Mouse (Mus musculus): ENCODE results near the gene Prss45.

Gene Prss45

DNA sequence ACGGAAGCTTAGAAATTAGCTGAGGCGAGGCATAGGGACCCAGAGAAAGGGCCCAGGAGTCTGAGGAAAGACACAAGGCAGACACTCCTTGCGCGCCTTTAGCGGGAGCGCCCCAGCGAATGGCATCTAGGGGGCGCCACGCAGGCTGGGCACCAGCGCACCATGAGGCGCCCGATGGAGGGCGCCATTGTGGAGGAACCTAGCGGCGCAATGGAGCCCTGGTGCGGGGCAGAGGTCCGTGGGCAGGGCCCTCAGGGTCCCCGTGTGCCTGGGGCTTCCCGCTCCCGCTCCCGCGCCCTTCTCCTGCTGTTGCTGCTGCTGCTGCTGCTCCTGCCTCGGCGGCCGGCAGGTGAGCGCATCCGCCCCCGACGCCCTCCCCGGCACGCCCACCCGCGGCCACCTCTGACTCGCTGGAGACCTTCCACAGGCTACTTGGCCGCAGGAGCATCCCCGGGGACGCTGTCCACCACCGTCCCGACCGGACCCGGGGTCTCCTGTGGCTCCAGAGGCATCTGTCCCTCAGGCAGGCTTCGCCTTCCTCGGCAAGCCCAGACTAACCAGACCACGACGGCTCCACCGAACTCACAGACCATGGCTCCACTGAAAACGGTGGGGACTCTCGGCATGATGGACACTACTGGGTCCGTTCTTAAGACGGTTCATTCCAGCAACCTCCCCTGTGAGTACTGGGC, 23.5 kb downstream of the Prss45 start, which contains the start of gene Prss50:
Gene Prss50, plus strand, starts transcription at position 187 of the 692 bp plus-strand sequence.
- in situ Hi-C loops (cut with MseI, MboI): no loop called here

DNA sequence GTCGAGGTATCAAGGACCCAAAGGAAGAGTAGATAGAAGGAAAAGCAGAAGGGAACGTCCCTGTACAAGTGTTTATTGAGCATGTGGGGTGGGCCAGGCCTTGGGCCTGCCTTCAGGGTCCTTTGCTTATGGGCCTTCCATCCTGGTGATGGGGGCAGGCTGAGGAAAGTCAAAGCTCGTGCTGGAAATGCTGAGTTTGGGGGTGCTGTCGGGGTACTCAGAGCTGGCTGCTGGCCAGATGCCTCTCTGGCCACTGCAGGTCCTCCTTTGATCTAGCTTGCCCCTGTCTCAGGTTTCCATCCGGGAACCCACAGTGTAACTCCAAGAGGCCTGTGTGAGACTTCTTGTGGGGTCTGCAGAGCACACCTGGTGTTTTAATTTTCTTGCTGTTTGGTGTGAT, 24.1 kb downstream of the Prss45 start:
- in situ Hi-C loops (cut with MseI, MboI): no loop called here

DNA sequence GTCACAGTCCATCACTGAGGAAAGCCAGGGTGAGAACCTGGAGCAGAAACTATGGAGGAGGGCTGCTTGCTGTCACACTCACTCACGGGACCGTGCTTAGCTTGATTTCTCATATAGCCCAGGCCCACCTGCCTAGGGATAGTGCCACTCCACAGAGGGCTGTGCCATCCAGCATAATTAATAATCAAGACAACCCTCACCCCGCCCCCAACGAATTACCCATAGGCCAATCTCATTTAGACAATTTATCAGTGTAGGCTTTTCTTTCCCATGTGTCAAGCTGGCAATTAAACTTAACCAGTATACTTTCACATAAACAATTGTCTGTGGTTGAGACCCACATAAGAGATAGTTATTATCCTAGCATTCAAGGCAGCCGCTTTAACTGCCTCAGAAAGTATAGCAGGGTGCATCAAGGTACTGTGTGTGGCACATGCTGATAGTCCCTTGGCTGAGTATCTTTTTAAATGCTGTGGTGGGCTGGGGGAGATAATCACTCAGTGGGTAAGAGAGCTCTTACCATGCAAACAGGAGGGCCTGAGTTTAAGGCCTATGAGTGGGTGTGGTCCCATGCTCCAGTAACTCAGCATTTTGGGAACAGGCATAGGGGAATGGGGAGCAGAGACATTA, 24.7 kb downstream of the Prss45 start:
- in situ Hi-C loops (cut with MseI, MboI): no loop called here

DNA sequence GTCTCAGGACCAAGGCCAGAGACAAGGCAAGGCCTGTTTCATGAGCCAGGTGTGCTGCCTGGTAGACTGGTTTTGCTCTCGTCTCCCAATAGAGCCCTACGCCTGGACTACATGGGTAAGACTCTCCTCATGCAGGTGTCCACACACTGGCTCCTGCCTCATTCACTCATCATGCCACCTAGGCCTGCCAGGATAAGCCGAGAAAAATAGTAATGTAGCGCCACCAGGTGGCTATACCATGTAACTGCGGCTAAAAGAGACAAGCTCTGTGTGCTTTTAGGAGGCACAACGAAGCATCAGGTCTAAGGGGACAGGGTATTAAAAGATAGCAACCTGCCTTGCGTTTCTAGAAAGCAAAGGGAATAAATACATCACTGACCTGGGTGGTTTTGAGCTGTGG, 36.6 kb downstream of the Prss45 start:
- in situ Hi-C loops (cut with MseI, MboI): loop anchor here (5.0 to 10.0 kb wide), 3 partner anchors 79 to 146 kb away; no protein-coding TSS in a partner anchor

DNA sequence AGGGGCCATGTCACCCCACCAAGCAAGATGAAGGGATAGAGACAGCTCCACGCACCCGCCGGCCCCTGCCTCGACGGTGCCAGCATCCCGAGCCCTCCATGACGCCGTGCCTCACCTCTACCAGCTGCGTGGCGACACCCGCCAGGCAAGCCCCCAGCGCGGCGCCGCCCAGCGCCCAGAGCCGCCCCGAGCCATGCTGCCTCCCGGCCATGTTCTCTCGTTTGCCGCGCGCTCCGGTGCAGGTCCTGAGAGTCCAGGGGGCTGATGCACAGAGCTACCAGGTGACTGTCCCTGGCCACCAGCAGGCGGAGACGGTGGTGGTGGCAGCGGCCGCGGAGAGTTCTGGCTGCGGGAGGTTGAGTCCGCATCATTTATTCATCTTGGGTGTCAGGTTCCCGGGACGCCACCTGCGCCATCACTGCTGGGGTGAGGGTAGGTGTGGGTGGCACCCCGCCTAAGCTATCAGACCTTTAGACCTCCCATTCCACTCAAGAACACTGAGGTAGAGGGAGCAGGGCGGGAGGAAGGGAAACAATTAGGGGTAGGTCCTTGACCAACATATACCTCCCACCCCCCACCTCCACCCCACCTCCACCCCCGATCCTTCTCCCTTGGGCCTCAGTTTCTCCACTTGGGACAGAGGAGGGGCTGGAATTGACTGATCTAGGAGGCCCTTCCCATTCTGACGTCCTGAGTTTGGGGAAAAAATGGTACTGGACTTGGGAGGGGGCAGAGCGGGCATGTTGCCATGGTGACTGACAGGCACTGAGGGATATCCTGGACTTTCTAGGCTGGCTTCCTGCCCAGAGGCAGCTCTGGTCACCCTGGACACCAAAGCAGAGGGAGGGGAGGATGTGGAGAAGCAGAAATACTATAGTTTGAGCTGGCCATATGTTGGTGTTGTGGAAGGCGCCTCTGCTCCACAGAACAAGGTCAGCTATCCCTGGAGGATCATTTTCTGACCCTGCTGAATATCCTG, 39.6 kb downstream of the Prss45 start:
- in situ Hi-C loops (cut with MseI, MboI): loop anchor here (5.0 to 10.0 kb wide), 3 partner anchors 82 to 149 kb away; no protein-coding TSS in a partner anchor

DNA sequence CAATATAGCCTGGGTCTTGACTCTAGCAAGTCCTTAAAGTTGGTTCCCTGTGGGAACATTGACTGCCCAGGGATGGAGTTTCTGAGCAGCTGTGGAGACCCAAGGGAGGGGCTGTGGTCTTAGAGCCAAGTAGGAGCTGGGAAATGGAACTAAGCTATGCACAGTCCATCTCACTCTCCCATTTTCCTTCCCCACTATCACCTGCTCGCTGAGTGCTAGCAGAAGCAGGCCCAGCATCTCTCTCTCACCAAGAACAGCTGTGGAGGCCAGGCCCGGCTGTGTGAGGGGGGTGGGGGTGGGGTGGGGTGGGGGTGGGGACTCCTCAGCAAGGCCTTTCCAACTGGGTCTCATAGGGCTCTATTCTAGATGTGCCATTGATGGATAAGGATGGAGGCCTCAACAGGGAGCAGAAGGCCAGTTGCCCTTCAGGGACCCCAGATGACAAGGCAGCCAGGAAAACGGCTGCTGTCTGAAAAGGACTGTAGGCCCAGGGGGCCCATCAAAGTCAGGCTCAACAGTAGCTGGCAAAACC, 40.3 kb downstream of the Prss45 start:
- in situ Hi-C loops (cut with MseI, MboI): loop anchor here (5.0 to 10.0 kb wide), 3 partner anchors 82 to 150 kb away; no protein-coding TSS in a partner anchor

DNA sequence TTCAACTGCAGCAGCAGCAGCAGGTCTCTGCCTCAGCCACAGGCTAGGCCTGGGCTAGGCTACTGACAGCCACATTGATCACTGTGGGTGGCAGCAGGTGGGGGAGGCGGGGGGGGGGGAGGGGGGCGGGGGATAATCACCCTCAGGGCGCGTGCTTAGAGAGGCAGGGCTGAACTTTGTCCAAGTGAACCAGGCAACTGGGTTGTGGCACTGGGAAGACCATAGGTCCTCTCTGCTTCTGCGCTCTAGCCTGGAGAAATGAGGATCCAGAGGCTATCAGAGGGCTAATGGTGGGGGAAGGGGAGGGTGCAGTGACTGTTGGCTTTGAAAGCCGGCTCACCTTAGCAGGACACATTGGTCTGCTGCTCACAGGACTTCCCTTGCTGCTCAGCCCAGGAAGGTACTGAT, 40.9 kb downstream of the Prss45 start:
- in situ Hi-C loops (cut with MseI, MboI): loop anchor here (10.0 kb wide), 2 partner anchors 90 to 150 kb away; no protein-coding TSS in a partner anchor

DNA sequence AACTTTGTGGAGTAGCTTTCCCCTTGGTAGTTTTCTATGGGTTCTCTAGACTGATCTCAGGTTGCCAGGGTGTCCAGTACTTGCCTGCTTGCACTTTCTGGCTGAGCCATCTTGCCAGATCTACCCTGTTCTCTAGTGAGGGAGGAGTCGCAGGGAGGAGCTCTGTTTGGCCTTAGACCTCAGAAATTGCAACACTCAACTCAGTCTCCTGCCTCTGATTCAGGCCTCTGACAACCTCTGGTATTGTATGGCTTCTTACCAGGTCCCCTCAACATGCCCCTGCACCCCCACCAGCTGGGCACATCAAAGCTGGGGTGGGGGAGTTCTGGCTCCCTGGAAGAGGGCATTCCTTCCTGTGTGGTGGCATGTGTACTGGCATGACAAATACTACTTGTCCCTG, 43.0 kb downstream of the Prss45 start:
- in situ Hi-C loops (cut with MseI, MboI): loop anchor here (10.0 kb wide), 2 partner anchors 93 to 153 kb away; no protein-coding TSS in a partner anchor

DNA sequence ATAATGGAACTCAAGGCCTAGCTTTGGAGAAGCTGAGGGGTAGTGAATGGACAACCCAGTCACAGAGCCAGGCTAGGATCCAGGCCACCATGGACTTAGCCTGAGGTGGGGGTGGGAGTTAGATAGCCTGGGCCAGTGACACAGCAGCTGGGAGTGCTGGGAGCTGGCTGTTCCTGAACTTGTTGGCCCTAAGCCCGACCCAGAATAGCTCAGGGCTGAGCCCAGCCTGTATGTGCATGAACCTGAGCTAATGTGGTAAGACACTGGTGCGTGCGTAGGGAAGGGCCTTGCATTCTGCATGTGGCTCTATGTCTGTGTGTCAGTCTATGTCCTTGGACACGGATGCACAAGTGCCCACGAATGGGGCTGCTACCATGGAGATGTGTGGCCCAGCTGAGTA, 43.5 kb downstream of the Prss45 start:
- in situ Hi-C loops (cut with MseI, MboI): loop anchor here (10.0 kb wide), 2 partner anchors 93 to 153 kb away; no protein-coding TSS in a partner anchor

DNA sequence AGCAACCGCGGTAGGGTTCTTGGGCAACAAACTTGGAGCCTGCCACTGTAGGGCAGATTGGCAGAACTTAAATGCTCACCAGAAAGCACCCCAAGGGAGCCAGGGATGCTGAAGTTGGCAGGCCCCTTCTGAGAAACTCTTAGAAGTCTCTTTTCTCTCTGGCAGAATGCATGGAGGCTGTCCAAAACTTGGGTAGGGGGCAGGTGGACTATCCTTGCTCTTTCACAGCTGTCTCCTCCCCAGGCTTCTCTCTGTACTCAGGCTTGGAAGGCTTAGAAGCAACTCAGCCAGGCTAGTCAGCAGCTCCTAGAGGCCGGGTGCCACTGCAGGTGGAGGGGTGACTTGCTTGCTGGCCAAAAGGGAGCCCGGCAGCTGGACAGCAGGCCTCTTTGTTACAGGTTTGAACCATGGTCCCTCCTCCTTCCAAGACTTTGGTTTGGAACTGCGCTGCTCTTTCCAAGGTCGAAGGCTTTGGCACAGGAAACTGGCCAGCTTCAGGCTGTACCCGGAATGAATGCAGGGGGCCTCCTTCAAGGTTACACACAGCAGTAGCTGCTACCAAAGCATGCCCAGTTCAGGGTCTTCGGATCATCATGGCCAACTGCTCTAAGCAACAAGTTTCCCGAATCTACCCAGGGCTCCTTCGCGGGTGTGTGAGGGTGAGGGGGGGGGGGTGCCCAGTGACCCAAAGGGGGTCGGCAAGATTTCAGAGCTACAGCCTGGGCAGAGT, 45.0 kb downstream of the Prss45 start, which contains the start of gene Als2cl:
Gene Als2cl, plus strand, starts transcription at position 680 of the 730 bp plus-strand sequence.
- in situ Hi-C loops (cut with MseI, MboI): loop anchor here (10.0 kb wide), 2 partner anchors 95 to 155 kb away; no protein-coding TSS in a partner anchor

DNA sequence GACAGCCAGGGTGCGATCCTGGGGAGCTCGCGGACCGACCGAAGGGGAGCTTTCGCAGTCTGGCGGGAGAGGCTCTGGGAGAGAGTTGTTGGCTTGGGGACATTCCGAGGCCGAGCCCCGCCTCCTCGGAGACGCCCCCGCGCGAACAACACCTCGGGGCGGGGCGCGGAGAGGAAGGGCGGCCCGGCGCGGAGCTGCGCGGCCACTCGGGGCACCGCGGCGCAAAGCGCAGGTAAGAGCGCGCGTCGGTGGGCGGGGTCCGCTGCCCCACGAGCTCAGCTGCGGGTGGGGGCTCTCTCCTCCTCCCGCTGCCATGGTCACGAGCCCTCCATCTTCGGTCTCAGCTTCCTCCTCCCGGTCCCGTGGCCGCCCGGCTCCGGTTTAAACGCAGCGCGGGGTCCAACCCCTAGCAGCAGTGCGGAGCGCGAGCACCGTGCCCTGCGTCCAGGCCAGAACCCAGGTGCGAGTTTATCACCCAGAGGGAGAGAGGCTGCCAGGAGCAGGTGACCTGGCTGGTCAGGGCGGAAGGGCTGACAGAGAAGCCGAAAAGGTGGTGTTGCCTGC, 45.7 kb downstream of the Prss45 start, which contains the start of gene Tmie:
Gene Tmie, minus strand, starts transcription at position 116 of the 564 bp plus-strand sequence.
- in situ Hi-C loops (cut with MseI, MboI): loop anchor here (10.0 kb wide), 2 partner anchors 95 to 155 kb away; no protein-coding TSS in a partner anchor

DNA sequence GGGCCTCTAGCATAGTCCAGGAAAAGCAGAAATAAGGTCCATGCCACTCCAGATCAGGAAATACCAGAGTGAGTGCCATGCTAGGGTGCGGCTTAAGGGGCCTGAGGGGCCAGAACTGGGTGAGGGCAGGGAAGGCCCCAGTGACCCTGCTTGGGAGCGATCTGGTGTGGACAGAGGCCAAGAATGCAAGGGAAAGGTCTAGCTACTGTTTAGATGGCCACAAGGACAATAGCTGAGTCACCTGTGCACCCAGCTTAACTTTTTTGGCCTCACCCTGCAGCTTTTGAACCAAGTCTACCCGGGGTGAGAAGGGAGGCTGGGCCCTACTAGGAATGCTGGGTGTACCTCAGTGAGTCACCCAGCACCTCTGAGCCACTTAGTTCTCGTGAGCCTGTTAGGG, 46.4 kb downstream of the Prss45 start:
- in situ Hi-C loops (cut with MseI, MboI): no loop called here

DNA sequence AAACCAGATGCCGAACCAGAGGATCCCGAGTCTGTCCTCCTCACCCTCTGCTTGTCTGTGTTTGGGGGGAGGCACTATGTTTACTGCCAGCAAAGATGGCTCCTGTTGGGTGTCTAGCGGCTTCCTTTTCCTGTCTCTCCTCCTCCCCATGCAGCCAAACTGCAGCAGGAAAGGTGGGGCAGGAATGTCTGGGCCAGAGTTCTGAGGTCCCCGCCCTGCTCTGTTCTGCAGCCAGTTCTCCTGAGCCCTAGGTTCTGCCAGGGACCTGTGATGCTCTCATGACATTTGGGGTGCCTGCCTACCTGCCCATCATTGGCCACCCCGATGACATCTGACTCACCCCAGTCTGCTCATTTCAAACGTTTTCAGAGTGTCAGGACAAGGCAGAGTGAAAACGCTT, 47.6 kb downstream of the Prss45 start:
- in situ Hi-C loops (cut with MseI, MboI): no loop called here

DNA sequence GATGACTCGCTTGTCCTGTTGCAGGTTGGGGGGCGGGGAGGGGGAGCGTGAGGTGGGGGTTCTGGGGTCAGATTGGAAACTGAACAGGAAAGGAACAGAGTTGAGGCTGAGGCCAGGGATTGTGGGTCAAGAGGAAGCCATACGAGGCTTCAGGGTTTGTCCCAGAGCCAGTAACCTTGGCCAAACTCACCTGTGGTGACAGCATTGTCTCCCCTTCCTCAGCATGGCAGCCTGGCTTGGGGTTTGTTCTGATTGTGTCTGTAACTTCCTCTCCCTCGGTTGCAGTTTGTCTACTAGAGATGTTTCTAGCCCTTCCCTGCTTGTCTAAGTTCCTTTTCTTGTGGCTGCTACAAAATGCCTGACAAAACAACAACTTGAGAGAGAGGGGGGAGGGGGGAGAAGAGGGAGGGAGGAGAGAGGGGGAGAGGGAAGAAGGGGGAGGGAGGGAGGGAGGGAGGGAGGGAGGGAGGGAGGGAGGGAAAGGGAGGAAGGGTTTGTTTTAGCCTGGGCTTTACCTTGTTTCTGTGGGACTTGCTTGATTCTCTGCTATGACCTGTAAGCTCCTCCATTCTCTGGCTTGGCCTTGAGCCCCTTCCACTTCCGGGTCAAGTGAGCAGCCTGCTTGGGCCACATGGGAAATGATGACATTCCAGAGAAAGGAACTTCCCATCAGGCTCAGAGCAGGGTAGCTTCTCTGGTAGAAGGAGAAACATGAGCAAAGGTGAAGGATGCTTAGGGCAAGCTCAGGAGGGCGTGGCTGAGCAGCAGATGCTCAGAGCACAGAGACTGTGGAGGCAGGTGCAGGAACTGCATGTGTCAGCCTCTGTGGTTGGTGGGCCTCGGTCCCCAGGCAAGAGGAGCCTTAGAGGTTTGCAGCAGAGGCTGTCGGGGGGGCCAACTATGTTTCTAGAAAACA, 53.3 kb downstream of the Prss45 start:
- in situ Hi-C loops (cut with MseI, MboI): no loop called here

DNA sequence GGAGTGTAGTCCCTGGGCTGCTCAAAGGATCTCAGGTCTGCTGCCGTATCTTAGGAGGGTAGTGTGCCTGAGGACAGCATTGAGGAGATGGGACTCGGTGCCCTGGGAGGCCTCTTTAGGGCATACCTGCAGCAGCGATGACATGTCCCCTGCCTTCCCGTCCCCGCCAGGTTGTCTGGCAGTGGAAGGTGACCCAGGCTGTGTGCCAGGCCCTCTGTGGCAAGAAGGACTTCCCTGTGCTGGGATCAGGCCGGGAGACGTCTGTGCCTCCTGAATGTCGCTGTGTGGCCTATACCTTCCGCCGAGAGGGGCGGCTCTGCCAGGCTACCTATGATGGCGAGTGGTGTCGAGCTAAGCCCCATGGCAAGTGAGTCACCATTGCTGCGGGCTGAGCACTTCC, 54.5 kb downstream of the Prss45 start:
- in situ Hi-C loops (cut with MseI, MboI): no loop called here

DNA sequence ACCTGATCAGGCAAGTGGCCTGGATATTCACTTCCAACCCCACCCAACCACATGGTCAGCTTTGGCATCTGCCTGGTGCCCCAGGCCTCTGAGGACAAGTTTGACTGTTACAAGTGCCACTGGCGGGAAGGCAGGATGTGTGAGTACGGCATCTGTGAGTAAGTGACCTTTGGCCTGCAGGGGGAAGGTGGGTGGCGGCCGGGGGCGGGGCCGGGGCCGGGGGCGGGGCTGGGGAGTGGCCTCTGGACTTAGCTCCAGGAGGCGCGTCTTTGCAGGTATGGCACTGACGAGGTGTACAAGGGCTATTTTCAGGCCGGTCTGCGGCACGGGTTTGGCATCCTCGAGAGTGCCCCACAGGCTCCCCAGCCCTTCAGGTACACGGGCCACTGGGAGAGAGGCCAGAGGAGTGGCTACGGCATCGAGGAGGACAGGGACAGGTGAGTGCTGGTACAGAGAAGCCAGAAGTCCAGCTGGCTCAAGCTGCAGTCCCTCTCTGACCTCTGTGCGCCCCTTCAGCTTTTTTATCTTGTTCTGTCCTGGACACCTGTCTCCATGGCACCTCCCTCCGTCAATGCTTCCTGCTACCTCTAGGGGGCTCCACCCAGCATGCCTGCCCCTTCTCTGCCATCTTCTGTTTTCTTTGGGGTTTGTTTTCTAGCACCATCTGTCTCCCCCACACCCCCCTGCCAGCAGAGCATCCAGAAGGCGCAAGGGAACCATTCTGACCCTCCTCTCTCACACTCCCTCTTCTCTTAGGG, 55.8 kb downstream of the Prss45 start:
- in situ Hi-C loops (cut with MseI, MboI): no loop called here

Measured in mouse trophoblast stem cell (cell line).